Mouse (Mus musculus) lung, embryonic 16.5 days (tissue): ENCODE measurements at regions not wholly inside any gene's neighbourhood (a gene's known extent, or its start where the extent isn't known, plus 50 kb on each side); places are given as distances from the start of the nearest gene placed in this dataset.

ENCODE experiments used
- ATAC-seq: fragments of 200-750 bp; cut with Nextera tagmentation; 2 replicates; pipeline ENCODE4 v1.8.0; 2017; ENCODE audit warnings: low read depth, mild to moderate bottlenecking, moderate library complexity
- H3K27ac ChIP-seq: fragments of 300-500 bp; sonication (generic); 2 replicates; pipeline ENCODE4 v1.5.1; 2014; ENCODE audit warnings: mild to moderate bottlenecking, control low read depth, low read length
- H3K27me3 ChIP-seq: fragments of 300-500 bp; sonication (generic); 2 replicates; pipeline ENCODE4 v1.6.1; 2014; ENCODE audit warnings: low read depth, low read length, mixed read lengths; ENCODE audit not compliant: control insufficient read depth, insufficient read depth
- H3K36me3 ChIP-seq: fragments of 300-500 bp; sonication (generic); 2 replicates; pipeline ENCODE4 v1.6.1; 2014; ENCODE audit warnings: low read length; ENCODE audit not compliant: control insufficient read depth, insufficient read depth
- H3K4me1 ChIP-seq: fragments of 300-500 bp; sonication (generic); replicated peaks from 2 replicates; pipeline ENCODE4 v1.6.1; 2014; ENCODE audit warnings: low read length, mixed read lengths; ENCODE audit not compliant: control insufficient read depth, insufficient read depth
- H3K4me2 ChIP-seq: fragments of 300-500 bp; sonication (generic); 2 replicates; pipeline ENCODE4 v1.6.1; 2014; ENCODE audit warnings: low read depth, low read length, control low read depth
- H3K4me3 ChIP-seq: fragments of 300-500 bp; sonication (generic); 2 replicates; pipeline ENCODE4 v1.5.1; 2014; ENCODE audit warnings: mild to moderate bottlenecking, low read length, control low read depth
- H3K9ac ChIP-seq: fragments of 300-500 bp; sonication (generic); 2 replicates; pipeline ENCODE4 v1.6.1; 2014; ENCODE audit warnings: low read length, control low read depth
- H3K9me3 ChIP-seq: fragments of 300-500 bp; sonication (generic); 2 replicates; pipeline ENCODE4 v1.6.1; 2016; ENCODE audit warnings: low read length; ENCODE audit not compliant: control insufficient read depth
- WGBS: fragments of 180-500 bp; shearing (Covaris S2); extraction: QIAGEN DNeasy Blood & Tissue Kit; methylation state at CpG from one replicate; pipeline ENCODE4 v1.1.7; 2014; 5-methylcytosine and 5-hydroxymethylcytosine counted together

GRCm38 (mm10) chr1:190044036-190044435 lies 121.9 kb upstream of the Smyd2 start:
- Histone ChIP-seq H3K27me3 (no peaks in the 10 kb centered on the region), H3K9me3 (no peaks in the 10 kb centered on the region), H3K4me1 (no peaks in the 10 kb centered on the region), H3K9ac (no peak overlapping the region), H3K27ac (no peak overlapping the region), H3K4me2 (no peak overlapping the region), H3K4me3 (no peak overlapping the region), H3K36me3 (no peaks in the 10 kb centered on the region)
- ATAC-seq, result no peak
- 45% methylated on average over 3 of the region's 3 CpGs for WGBS

- no peak overlapping the region for H3K4me3 ChIP-seq
- no peak overlapping the region for H3K27ac ChIP-seq
- no peak overlapping the region for H3K4me2 ChIP-seq
- no peak overlapping the region for H3K9ac ChIP-seq
- no peak for ATAC-seq
- H3K27me3 ChIP-seq, result no peaks in the 10 kb centered on the region
- no peaks in the 10 kb centered on the region for H3K9me3 ChIP-seq
- WGBS, result 72% methylated on average over 10 of the region's 10 CpGs
- H3K4me1 ChIP-seq, result no peaks in the 10 kb centered on the region
- H3K36me3 ChIP-seq, result no peaks in the 10 kb centered on the region
These were observed 121.0 kb upstream of the Smyd2 start for GRCm38 (mm10) chr1:190043156-190043555.

- WGBS, result 68% methylated on average over 4 of the region's 4 CpGs
- Histone ChIP-seq H3K4me2 (no peak overlapping the region), H3K9ac (no peak overlapping the region), H3K27ac (no peak overlapping the region), H3K27me3 (no peaks in the 10 kb centered on the region), H3K4me1 (no peaks in the 10 kb centered on the region), H3K9me3 (no peaks in the 10 kb centered on the region), H3K36me3 (no peaks in the 10 kb centered on the region), H3K4me3 (no peak overlapping the region)
- no peak for ATAC-seq
These were observed 120.0 kb upstream of the Smyd2 start for GRCm38 (mm10) chr1:190042197-190042596.

GRCm38 (mm10) chr1:190041096-190041706 lies 119.0 kb upstream of the Smyd2 start:
- Histone ChIP-seq H3K4me1 (no peaks in the 10 kb centered on the region), H3K27me3 (no peaks in the 10 kb centered on the region), H3K27ac (no peak overlapping the region), H3K4me2 (no peak overlapping the region), H3K36me3 (no peaks in the 10 kb centered on the region), H3K9me3 (no peaks in the 10 kb centered on the region), H3K9ac (no peak overlapping the region), H3K4me3 (no peak overlapping the region)
- ATAC-seq, result no peak
- WGBS, result 48% methylated on average over 7 of the region's 7 CpGs

GRCm38 (mm10) chr1:190038046-190038445 lies 115.9 kb upstream of the Smyd2 start:
- no peak overlapping the region for H3K27ac ChIP-seq

GRCm38 (mm10) chr1:190036726-190037125 lies 114.6 kb upstream of the Smyd2 start:
- 72% methylated on average over 6 of the region's 6 CpGs for WGBS
- ATAC-seq, result no peak
- Histone ChIP-seq H3K36me3 (no peaks in the 10 kb centered on the region), H3K4me1 (no peaks in the 10 kb centered on the region), H3K4me3 (no peak overlapping the region), H3K9me3 (no peaks in the 10 kb centered on the region), H3K27me3 (no peaks in the 10 kb centered on the region), H3K4me2 (no peak overlapping the region), H3K9ac (no peak overlapping the region), H3K27ac (no peak overlapping the region)

More at GRCm38 (mm10) chr1:190038046-190038445, 115.9 kb upstream of the Smyd2 start:
- Histone ChIP-seq H3K4me3 (no peak overlapping the region), H3K4me1 (no peaks in the 10 kb centered on the region), H3K4me2 (no peak overlapping the region), H3K9ac (no peak overlapping the region), H3K36me3 (no peaks in the 10 kb centered on the region), H3K9me3 (no peaks in the 10 kb centered on the region), H3K27me3 (no peaks in the 10 kb centered on the region)
- peak; percentile 81 for ATAC-seq
- WGBS, result 27% methylated on average over 5 of the region's 5 CpGs

- WGBS, result 74% methylated on average over 11 of the region's 11 CpGs
- Histone ChIP-seq H3K4me3 (no peak overlapping the region), H3K27me3 (no peaks in the 10 kb centered on the region), H3K36me3 (no peaks in the 10 kb centered on the region), H3K4me2 (no peak overlapping the region), H3K27ac (no peak overlapping the region), H3K9me3 (no peaks in the 10 kb centered on the region), H3K9ac (no peak overlapping the region), H3K4me1 (no peaks in the 10 kb centered on the region)
- no peak for ATAC-seq
These were observed 113.8 kb upstream of the Smyd2 start for GRCm38 (mm10) chr1:190035935-190036334.

- no peaks in the 10 kb centered on the region for H3K4me1 ChIP-seq
- no peaks in the 10 kb centered on the region for H3K9me3 ChIP-seq
- no peaks in the 10 kb centered on the region for H3K36me3 ChIP-seq
- ATAC-seq, result no peak
- H3K4me2 ChIP-seq, result no peak overlapping the region
- no peak overlapping the region for H3K27ac ChIP-seq
- no peak overlapping the region for H3K4me3 ChIP-seq
- no peaks in the 10 kb centered on the region for H3K27me3 ChIP-seq
- H3K9ac ChIP-seq, result no peak overlapping the region
- WGBS, result 44% methylated on average over 5 of the region's 5 CpGs
These were observed 111.9 kb upstream of the Smyd2 start for GRCm38 (mm10) chr1:190034091-190034490.

GRCm38 (mm10) chr1:190027536-190027935 lies 105.4 kb upstream of the Smyd2 start:
- no peak for ATAC-seq
- no peaks in the 10 kb centered on the region for H3K36me3 ChIP-seq
- H3K27ac ChIP-seq, result no peak overlapping the region
- 11% methylated on average over 8 of the region's 8 CpGs for WGBS
- H3K9me3 ChIP-seq, result no peaks in the 10 kb centered on the region
- H3K4me3 ChIP-seq, result no peak overlapping the region
- no peak overlapping the region for H3K9ac ChIP-seq
- H3K27me3 ChIP-seq, result no peaks in the 10 kb centered on the region
- H3K4me1 ChIP-seq, result no peaks in the 10 kb centered on the region
- H3K4me2 ChIP-seq, result no peak overlapping the region

GRCm38 (mm10) chr1:190009466-190009865 lies 87.3 kb upstream of the Smyd2 start:
- H3K27ac ChIP-seq, result no peak overlapping the region
- no peaks in the 10 kb centered on the region for H3K9me3 ChIP-seq
- H3K4me3 ChIP-seq, result no peak overlapping the region
- H3K9ac ChIP-seq, result no peak overlapping the region
- no peaks in the 10 kb centered on the region for H3K36me3 ChIP-seq
- no peak for ATAC-seq
- H3K4me2 ChIP-seq, result no peak overlapping the region
- 74% methylated on average over 6 of the region's 6 CpGs for WGBS
- no peaks in the 10 kb centered on the region for H3K27me3 ChIP-seq
- no peaks in the 10 kb centered on the region for H3K4me1 ChIP-seq
